8 mouse cellular contexts compared by ENCODE assay signal in genomic region chr8:124231176-124231484, GRCm38 (mm10). TPM values are rescaled to one million over a fixed set of nuclear protein-coding genes. Genes with fewer than 3 reads are reported as not detected.
DNase-seq lines count a peak whose midpoint lies in the region; ATAC-seq and TF ChIP-seq lines count a peak whose summit lies in the region.

Gene Galnt2 (plus strand): TSS chr8:124231391.

- H3K27me3 ChIP-seq in C2C12 (ENCODE audit: control insufficient read depth, insufficient read depth, insufficient read length): no peaks in the 10 kb centered on the region
- no peaks in the 10 kb centered on the region for H3K27me3 ChIP-seq in heart, embryonic 12.5 days (replicated peaks)
- no peaks in the 10 kb centered on the region for H3K27me3 ChIP-seq in kidney, postnatal 0 days (ENCODE audit: insufficient read depth, low read length)
- no peaks in the 10 kb centered on the region for H3K27me3 ChIP-seq in liver, adult 2 months (ENCODE audit: control insufficient read depth, insufficient read depth, low read length)
- H3K27me3 ChIP-seq in myocyte (ENCODE audit: control insufficient read depth, insufficient read depth, insufficient read length): no peaks in the 10 kb centered on the region

- peak within 1 kb of the TSS; percentile 91 for H3ac ChIP-seq in C2C12 (ENCODE audit: control insufficient read depth, insufficient read length, low read depth)
- H3ac ChIP-seq in myocyte (ENCODE audit: control insufficient read depth, insufficient read length): peak within 1 kb of the TSS; percentile 85

- peak within 1 kb of the TSS; percentile 41 for H3K27ac ChIP-seq in embryonic fibroblast, embryonic 13.5 days (ENCODE audit: insufficient read depth, low read length)
- H3K27ac ChIP-seq in heart, embryonic 12.5 days (ENCODE audit: poor library complexity, severe bottlenecking): peak within 1 kb of the TSS; percentile 87
- peak within 1 kb of the TSS; percentile 80 for H3K27ac ChIP-seq in kidney, postnatal 0 days
- peak within 1 kb of the TSS; percentile 29 for H3K27ac ChIP-seq in liver, adult 2 months (replicated peaks; ENCODE audit: insufficient read depth, low read depth, low read length)

- peaks cover 25% of the 10 kb centered on the region for H3K79me3 ChIP-seq in C2C12 (ENCODE audit: low read depth)

- peak within 1 kb of the TSS; percentile 69 for H3K4me3 ChIP-seq in C2C12 (ENCODE audit: insufficient read depth, poor library complexity, severe bottlenecking)
- peak within 1 kb of the TSS; percentile 73 for H3K4me3 ChIP-seq in embryonic fibroblast, embryonic 13.5 days (ENCODE audit: insufficient read depth, low read length)
- H3K4me3 ChIP-seq in heart, embryonic 12.5 days: peak within 1 kb of the TSS; percentile 88
- H3K4me3 ChIP-seq in kidney, postnatal 0 days (replicated peaks; ENCODE audit: low read depth, low read length): peak within 1 kb of the TSS; percentile 89
- peak within 1 kb of the TSS; percentile 79 for H3K4me3 ChIP-seq in liver, adult 2 months (ENCODE audit: insufficient read depth, low read depth, low read length)
- H3K4me3 ChIP-seq in myocyte: peak within 1 kb of the TSS; percentile 76

- H3K79me2 ChIP-seq in C2C12 (ENCODE audit: control insufficient read depth, insufficient read depth) (peaks cover 46% of the 10 kb centered on the region), myocyte (ENCODE audit: control insufficient read depth, insufficient read depth) (peaks cover 32% of the 10 kb centered on the region)
- H3K79me2 ChIP-seq in liver, adult 2 months (ENCODE audit: control insufficient read depth, insufficient read depth, low read length): peaks cover 22% of the 10 kb centered on the region

- ATAC-seq in heart, embryonic 12.5 days (ENCODE audit: insufficient number of reproducible peaks, low FRiP score): peak; percentile 89
- peak; percentile 86 for ATAC-seq in kidney, postnatal 0 days (replicated peaks; ENCODE audit: low FRiP score, low read depth)

- peak within 1 kb of the TSS; percentile 85 for H3K4me2 ChIP-seq in heart, embryonic 12.5 days
- peak within 1 kb of the TSS; percentile 98 for H3K4me2 ChIP-seq in kidney, postnatal 0 days (ENCODE audit: low read length)
- peak within 1 kb of the TSS; percentile 93 for H3K4me2 ChIP-seq in myocyte (ENCODE audit: low read depth)

- DNase-seq in brain, adult 2 months (ENCODE audit: low read depth, low spot score): peak; percentile 95
- DNase-seq in kidney, postnatal 0 days (ENCODE audit: low spot score): peak; percentile 86
- no peak for DNase-seq in liver, adult 2 months (ENCODE audit: extremely low read depth, low read depth, low spot score)
- DNase-seq in spleen, postnatal 4 days (ENCODE audit: low spot score in 2 of 2): peak; percentile 84 to 93

- H3K36me3 ChIP-seq in C2C12 (ENCODE audit: control insufficient read depth, insufficient read depth) (no peaks in the 10 kb centered on the region), myocyte (ENCODE audit: control insufficient read depth, insufficient read depth) (no peaks in the 10 kb centered on the region)
- no peaks in the 10 kb centered on the region for H3K36me3 ChIP-seq in heart, embryonic 12.5 days
- H3K36me3 ChIP-seq in kidney, postnatal 0 days (ENCODE audit: insufficient read depth, low read length): no peaks in the 10 kb centered on the region
- H3K36me3 ChIP-seq in liver, adult 2 months (ENCODE audit: control insufficient read depth, insufficient read depth, low read length): no peaks in the 10 kb centered on the region

- no peaks in the 10 kb centered on the region for H3K4me1 ChIP-seq in embryonic fibroblast, embryonic 13.5 days (ENCODE audit: control insufficient read depth, insufficient read depth, low read length)
- peaks cover 43% of the 10 kb centered on the region for H3K4me1 ChIP-seq in heart, embryonic 12.5 days (replicated peaks)
- no peaks in the 10 kb centered on the region; the same call in 1 of the 2 replicates for H3K4me1 ChIP-seq in kidney, postnatal 0 days (replicated peaks; ENCODE audit: insufficient read depth, low read length)
- peaks cover 6% of the 10 kb centered on the region; the same call in 1 of the 2 replicates for H3K4me1 ChIP-seq in liver, adult 2 months (ENCODE audit: control insufficient read depth, insufficient read depth, low read length)

- peak within 1 kb of the TSS; percentile 93 for H3K9ac ChIP-seq in heart, embryonic 12.5 days
- H3K9ac ChIP-seq in kidney, postnatal 0 days (ENCODE audit: low read depth, low read length): peak within 1 kb of the TSS; percentile 84
- H3K9ac ChIP-seq in liver, adult 2 months (ENCODE audit: low read depth, low read length): peak within 1 kb of the TSS; percentile 69

- no peak for TF ChIP-seq POLR2A in embryonic fibroblast, embryonic 13.5 days (IDR thresholded peaks at IDR 0.05; ENCODE audit: low read depth, low read length)
- TF ChIP-seq POLR2A in liver, adult 2 months (IDR thresholded peaks at IDR 0.05; ENCODE audit: extremely low read depth, insufficient read depth, low read length): no peak
- no peak for TF ChIP-seq POLR2A in myocyte (IDR thresholded peaks at IDR 0.05; ENCODE audit: insufficient read length, low read depth)

- WGBS in heart, embryonic 12.5 days: 9% methylated on average over 53 of the region's 53 CpGs
- WGBS in kidney, postnatal 0 days: under 1% methylated on average over 47 of the region's 53 CpGs
- WGBS in liver, adult 2 months: 9% methylated on average over 53 of the region's 53 CpGs

- peak; percentile 3 for TF ChIP-seq CTCF in C2C12 (IDR thresholded peaks at IDR 0.05; ENCODE audit: control insufficient read depth, insufficient read depth, insufficient read length)
- TF ChIP-seq CTCF in embryonic fibroblast, embryonic 13.5 days (IDR thresholded peaks at IDR 0.05; ENCODE audit: borderline replicate concordance, insufficient read depth, low read length): no peak
- no peak for TF ChIP-seq CTCF in kidney, postnatal 0 days (IDR thresholded peaks at IDR 0.05; ENCODE audit: low read depth)
- no peak for TF ChIP-seq CTCF in liver, adult 2 months (IDR thresholded peaks at IDR 0.05; ENCODE audit: low read depth, low read length)

- H3K9me3 ChIP-seq in heart, embryonic 12.5 days (replicated peaks): no peaks in the 10 kb centered on the region
- no peaks in the 10 kb centered on the region for H3K9me3 ChIP-seq in kidney, postnatal 0 days (replicated peaks; ENCODE audit: low read length)

TF ChIP-seq in C2C12, 6 proteins besides CTCF, POLR2A, EP300 and RAD21:
- TF ChIP-seq CEBPB (IDR thresholded peaks at IDR 0.05; ENCODE audit: low read depth): no peak
- no peak for TF ChIP-seq USF1 (IDR thresholded peaks at IDR 0.05; ENCODE audit: low read depth)
- no peak for TF ChIP-seq MYOG (IDR thresholded peaks at IDR 0.05; ENCODE audit: control insufficient read depth, extremely low read depth, insufficient read length)
- TF ChIP-seq FOSL1 (IDR thresholded peaks at IDR 0.05; ENCODE audit: insufficient read depth, low read length, poor library complexity, severe bottlenecking): no peak
- no peak for TF ChIP-seq MYOD1 (IDR thresholded peaks at IDR 0.05; ENCODE audit: control insufficient read depth, insufficient read length, low read depth)
- no peak for TF ChIP-seq MAX (IDR thresholded peaks at IDR 0.05)

TF ChIP-seq in myocyte, 11 proteins besides CTCF, POLR2A, EP300 and RAD21:
- TF ChIP-seq CEBPB (IDR thresholded peaks at IDR 0.05; ENCODE audit: insufficient read depth, poor library complexity, severe bottlenecking) (no peak), MYOG (IDR thresholded peaks at IDR 0.05; ENCODE audit: control insufficient read depth in 1 of 3, insufficient read depth in 1 of 3, insufficient read length in 2 of 3, low read depth in 2 of 3) (peak in 2 of 3 experiments; percentile 51 to 64), MYOD1 (IDR thresholded peaks at IDR 0.05; ENCODE audit: control insufficient read depth in 1 of 3, insufficient read length in 2 of 3, low read depth in 2 of 3) (peak in 2 of 3 experiments; percentile 43 to 80)

RNA-seq across cellular contexts. Expression of gene Galnt2, which starts in this region (rescaled TPM):
- polyA plus RNA-seq in C2C12 (2012; fragmentation: generic; extraction: Trizol) (55.5 TPM), myocyte (2012; fragmentation: generic; extraction: Trizol) (59.4 TPM)
- 20.3 and 45.2 TPM in 2 replicates for polyA plus RNA-seq in embryonic fibroblast, embryonic 13.5 days (2011; ENCODE audit: insufficient read length, low read depth, missing spikeins)
- 77.9 and 80.9 TPM in 2 replicates for polyA plus RNA-seq in heart, embryonic 12.5 days (2016; fragmentation: Nextera tagmentation; extraction: Ambion mirVana)
- polyA plus RNA-seq in kidney, postnatal 0 days (2015; fragmentation: Nextera tagmentation; extraction: Ambion mirVana): 60.3 and 60.6 TPM in 2 replicates
- total RNA-seq in liver, adult 2 months (2014; rRNA removed): 9.3 and 11.3 TPM in 2 replicates
- polyA plus RNA-seq in liver, adult 2 months (2012; rRNA removed): 7.3 and 11.3 TPM in 2 replicates

Comparison
In these comparisons a context has a peak if more than half of its experiments do, and no peak if none do; other contexts are left out.
1. H3K27ac ChIP-seq: peak in every context shown above with its lines; median percentile 87 in heart, embryonic 12.5 days; 80 in kidney, postnatal 0 days; 41 in embryonic fibroblast, embryonic 13.5 days; 29 in liver, adult 2 months.